Mouse (Mus musculus) ES-Bruce4 (cell line): ENCODE results near the gene Ube2z.

Experiments used
- EP300 ChIP-seq: IDR thresholded peaks from 2 replicates; pipeline ENCODE4 v1.6.1; 2011; ENCODE audit warnings: low read depth, low read length; ENCODE audit not compliant: insufficient read depth
- POLR2A ChIP-seq: IDR thresholded peaks from one replicate; pipeline ENCODE4 v1.8.1; 2011; ENCODE audit warnings: low read length; ENCODE audit not compliant: insufficient read depth

DNA sequence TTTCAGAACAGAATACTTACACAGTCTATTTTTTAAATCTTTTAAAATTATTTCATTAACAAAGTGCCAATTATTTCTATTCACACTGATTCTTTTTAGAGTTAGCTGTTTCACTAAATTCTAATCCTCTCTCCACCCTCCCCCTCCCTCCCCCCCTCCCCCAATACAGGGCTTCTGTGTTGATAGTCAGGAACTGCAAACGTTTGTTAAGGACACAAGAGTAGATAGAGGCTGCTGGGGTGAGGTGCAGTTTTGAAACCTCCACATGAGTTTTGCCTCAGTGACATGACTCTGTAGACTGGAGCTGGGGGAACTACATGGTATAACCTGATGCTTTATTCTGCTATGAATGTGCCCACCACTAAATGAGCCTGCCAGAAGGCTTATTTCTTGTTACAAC lies 56.4 kb downstream of the Ube2z start:
- TF ChIP-seq EP300 (no peak), POLR2A (no peak)
